Mouse (Mus musculus) limb, embryonic 11.5 days (tissue): ENCODE data around the gene Hapln2. TPM values are rescaled to one million over a fixed set of nuclear protein-coding genes. Genes with fewer than 3 reads are reported as not detected.
A peak's percentile ranks its signal among the peaks of the same experiment; 100 is the strongest.

Experiments
- ATAC-seq: fragments of 200-750 bp; cut with Nextera tagmentation; 2 replicates; pipeline ENCODE4 v1.8.0; 2017; ENCODE audit warnings: low read depth; ENCODE audit not compliant: insufficient number of reproducible peaks, low FRiP score, low TSS enrichment
- DNase-seq: peaks from one replicate; pipeline ENCODE4 v3.0.0-alpha.2; 2015; ENCODE audit warnings: low spot score
- H3K27ac ChIP-seq: fragments of 300-500 bp; sonication (generic); replicated peaks from 2 replicates; pipeline ENCODE4 v1.5.1; 2014; ENCODE audit warnings: low read depth, mild to moderate bottlenecking, low read length
- H3K27me3 ChIP-seq: fragments of 300-500 bp; sonication (generic); 2 replicates; pipeline ENCODE4 v1.6.1; 2014; ENCODE audit warnings: mild to moderate bottlenecking, low read length, mixed read lengths; ENCODE audit not compliant: control insufficient read depth, insufficient read depth
- H3K36me3 ChIP-seq: fragments of 300-500 bp; sonication (generic); 2 replicates; pipeline ENCODE4 v1.6.1; 2014; ENCODE audit warnings: mild to moderate bottlenecking, low read length, moderate library complexity, mixed read lengths; ENCODE audit not compliant: control insufficient read depth, insufficient read depth
- H3K4me1 ChIP-seq: fragments of 300-500 bp; sonication (generic); 2 replicates; pipeline ENCODE4 v1.6.1; 2014; ENCODE audit warnings: low read length, mixed read lengths; ENCODE audit not compliant: control insufficient read depth, insufficient read depth
- H3K4me2 ChIP-seq: fragments of 300-500 bp; sonication (generic); 2 replicates; pipeline ENCODE4 v1.6.1; 2014; ENCODE audit warnings: low read depth, mild to moderate bottlenecking, moderate library complexity; ENCODE audit not compliant: severe bottlenecking
- H3K4me3 ChIP-seq: fragments of 300-500 bp; sonication (generic); 2 replicates; pipeline ENCODE4 v1.5.1; 2014; ENCODE audit warnings: low read depth, low read length
- H3K9ac ChIP-seq: fragments of 300-500 bp; sonication (generic); 2 replicates; pipeline ENCODE4 v1.6.1; 2014; ENCODE audit warnings: mild to moderate bottlenecking, low read length
- H3K9me3 ChIP-seq: fragments of 300-500 bp; sonication (generic); 2 replicates; pipeline ENCODE4 v1.6.1; 2016; ENCODE audit warnings: low read length; ENCODE audit not compliant: control insufficient read depth
- WGBS: fragments of 180-500 bp; shearing (Covaris S2); extraction: QIAGEN DNeasy Blood & Tissue Kit; methylation state at CpG from one replicate; pipeline ENCODE4 v1.1.7; 2014; 5-methylcytosine and 5-hydroxymethylcytosine counted together
- polyA plus RNA-seq: library from polyadenylated mRNA; unstranded; fragments of >200 nt; fragmentation: Nextera tagmentation; extraction: Ambion mirVana; gene quantifications from 2 replicates; pipeline ENCODE4 v1.2.1, GENCODE M21; 2014

Hapln2 gene
- polyA plus RNA-seq, result 0.44 TPM in 1 of 2 replicates, not detected in the other

DNA sequence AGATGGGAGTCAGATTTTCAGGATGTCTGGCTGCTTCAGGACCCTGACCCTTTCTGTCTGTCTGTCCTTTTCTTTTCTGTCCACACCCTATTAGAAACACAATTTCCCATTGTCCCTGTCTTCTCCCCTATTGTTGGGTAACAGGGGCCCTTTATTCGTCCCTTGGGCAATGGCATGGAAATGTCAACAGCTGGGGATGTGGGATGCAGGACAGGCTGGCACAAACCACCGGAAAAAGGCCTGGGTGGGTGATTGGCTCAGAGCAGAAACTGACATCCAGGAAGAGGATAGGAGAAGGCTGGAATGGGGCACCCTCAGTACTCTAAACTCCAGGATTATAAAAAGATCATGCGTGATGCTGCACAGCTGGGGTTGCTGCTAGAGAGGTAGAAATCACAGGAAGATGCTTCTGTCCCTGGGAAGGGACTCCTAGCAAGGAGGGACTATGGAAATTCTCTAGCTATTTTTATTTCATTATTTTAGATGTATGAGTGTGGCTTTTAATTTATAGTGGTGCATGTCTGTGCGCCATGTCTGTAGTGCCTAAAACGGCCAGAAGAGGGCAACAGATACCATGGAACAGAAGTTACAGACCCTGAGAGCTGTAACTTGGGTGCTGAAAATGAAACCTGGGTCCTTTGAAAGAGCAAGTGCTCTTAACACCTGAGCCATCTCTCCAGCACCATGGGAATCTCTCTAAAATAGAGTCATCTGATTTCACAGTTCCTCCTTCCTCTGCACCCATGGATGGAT lies at the start of gene Hapln2:
Gene Hapln2 (minus strand): TSS at position 150 of the 753 bp plus-strand sequence.
- Histone ChIP-seq H3K9ac (no peak within 1 kb of the TSS), H3K4me1 (peaks cover 9% of the 10 kb centered on the region), H3K9me3 (peaks cover 4% of the 10 kb centered on the region; the same call in 1 of the 2 replicates), H3K27me3 (peaks cover 55% of the 10 kb centered on the region), H3K36me3 (no peaks in the 10 kb centered on the region), H3K4me2 (no peak within 1 kb of the TSS), H3K4me3 (no peak within 1 kb of the TSS), H3K27ac (no peak within 1 kb of the TSS)
- ATAC-seq, result no peak
- peak; percentile 35 for DNase-seq
- WGBS, result 63% methylated on average over 5 of the region's 5 CpGs

DNA sequence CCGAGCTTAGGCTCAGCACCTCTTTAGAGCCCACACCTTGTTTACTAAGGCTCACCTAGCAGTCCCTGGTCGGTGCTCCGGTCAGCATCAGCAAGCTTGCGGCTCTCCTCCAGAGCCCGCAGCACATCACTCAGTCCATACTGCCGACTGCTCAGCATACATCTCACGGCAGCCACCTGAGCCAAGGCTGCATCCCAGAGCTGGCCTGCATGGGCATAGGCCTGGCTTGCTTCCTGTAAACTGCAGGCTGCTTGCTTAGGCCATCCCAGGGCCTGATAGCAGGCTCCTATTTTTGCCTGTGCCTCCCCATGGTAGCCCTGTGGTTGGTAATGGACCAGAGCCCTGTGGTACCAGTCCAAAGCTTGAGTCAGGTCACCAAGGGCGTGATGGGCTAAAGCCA lies 47.4 kb upstream of the Hapln2 start:
- no peak overlapping the region for H3K4me3 ChIP-seq
- no peaks in the 10 kb centered on the region for H3K36me3 ChIP-seq
- no peaks in the 10 kb centered on the region for H3K27me3 ChIP-seq
- no peaks in the 10 kb centered on the region for H3K4me1 ChIP-seq
- H3K27ac ChIP-seq, result no peak overlapping the region
- H3K4me2 ChIP-seq, result no peak overlapping the region
- ATAC-seq (no peak), DNase-seq (no peak)
- no peak overlapping the region for H3K9ac ChIP-seq
- no peaks in the 10 kb centered on the region; the same call in 1 of the 2 replicates for H3K9me3 ChIP-seq
- 73% methylated on average over 8 of the region's 8 CpGs for WGBS

DNA sequence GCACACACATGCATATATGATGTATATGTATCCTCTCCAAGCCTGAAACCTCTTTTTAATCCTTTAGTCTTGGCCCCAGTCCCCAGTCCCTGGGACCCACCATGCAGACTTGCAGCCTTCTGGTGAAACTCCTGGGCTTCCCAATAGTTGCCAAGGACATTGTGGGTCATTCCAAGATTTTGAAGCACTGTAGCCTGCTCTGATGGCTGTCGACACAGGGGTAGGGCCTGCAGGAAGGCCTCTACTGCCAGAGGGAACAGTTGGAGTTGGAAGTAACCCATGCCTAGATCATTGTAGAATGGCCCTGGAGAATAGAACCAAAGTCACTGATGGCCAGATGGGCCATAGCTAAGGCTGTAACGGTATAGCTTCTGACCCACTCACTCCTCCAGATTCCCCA lies 47.0 kb upstream of the Hapln2 start:
- Histone ChIP-seq H3K9ac (no peak overlapping the region), H3K4me3 (no peak overlapping the region), H3K36me3 (no peaks in the 10 kb centered on the region), H3K9me3 (no peaks in the 10 kb centered on the region; the same call in 1 of the 2 replicates), H3K4me2 (no peak overlapping the region), H3K27ac (no peak overlapping the region), H3K4me1 (no peaks in the 10 kb centered on the region), H3K27me3 (no peaks in the 10 kb centered on the region)
- ATAC-seq (no peak), DNase-seq (no peak)
- WGBS, result 67% methylated on average over 2 of the region's 2 CpGs

DNA sequence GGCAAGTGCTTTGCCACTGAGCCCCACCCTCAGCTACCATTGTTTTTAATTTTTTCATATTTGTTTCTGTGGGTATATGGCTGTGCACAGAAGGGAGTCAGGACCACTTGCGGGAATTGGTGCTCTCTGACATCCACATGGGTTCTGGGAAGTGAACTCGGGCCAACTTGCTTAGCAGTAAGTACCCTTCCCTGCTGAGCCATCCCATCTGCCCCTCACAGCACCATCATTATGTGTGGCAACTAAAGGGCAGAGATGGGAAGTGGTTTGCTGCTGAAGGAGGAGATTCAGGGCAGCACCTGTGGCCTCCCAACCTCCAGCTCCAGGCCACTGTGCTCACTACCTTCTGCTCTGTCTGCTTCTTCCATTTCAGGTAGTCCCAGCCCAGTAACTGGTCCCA lies 46.2 kb upstream of the Hapln2 start:
- 73% methylated on average over 2 of the region's 2 CpGs for WGBS
- Histone ChIP-seq H3K9ac (no peak overlapping the region), H3K4me3 (no peak overlapping the region), H3K9me3 (no peaks in the 10 kb centered on the region; the same call in 1 of the 2 replicates), H3K4me1 (no peaks in the 10 kb centered on the region), H3K27ac (no peak overlapping the region), H3K36me3 (no peaks in the 10 kb centered on the region), H3K4me2 (no peak overlapping the region), H3K27me3 (no peaks in the 10 kb centered on the region)
- ATAC-seq (no peak), DNase-seq (no peak)

DNA sequence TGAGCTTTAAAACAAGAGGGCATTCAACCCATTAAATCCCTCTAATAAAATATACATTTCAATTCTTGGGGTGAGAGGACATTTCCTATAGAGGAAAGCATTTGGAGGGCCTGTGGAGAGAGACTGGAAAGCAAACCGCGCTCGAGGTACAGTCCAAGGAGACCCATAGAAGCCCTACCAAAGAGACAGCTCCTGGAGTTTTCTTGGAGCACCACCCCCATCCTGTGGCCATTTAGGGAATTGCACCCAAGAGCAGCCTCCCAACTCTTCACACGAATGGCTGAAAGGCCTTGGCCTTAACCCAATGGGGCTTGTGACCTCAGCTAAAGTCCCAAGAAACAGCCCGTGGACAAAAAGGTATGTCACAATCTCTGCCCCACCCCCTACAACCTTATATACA lies 44.4 kb upstream of the Hapln2 start:
- DNase-seq (peak; percentile 93), ATAC-seq (no peak)
- no peak overlapping the region for H3K4me3 ChIP-seq
- H3K4me2 ChIP-seq, result no peak overlapping the region
- WGBS, result 5% methylated on average over 5 of the region's 5 CpGs
- H3K36me3 ChIP-seq, result no peaks in the 10 kb centered on the region
- H3K9me3 ChIP-seq, result no peaks in the 10 kb centered on the region; the same call in 1 of the 2 replicates
- H3K27ac ChIP-seq, result no peak overlapping the region
- H3K9ac ChIP-seq, result no peak overlapping the region
- no peaks in the 10 kb centered on the region for H3K4me1 ChIP-seq
- no peaks in the 10 kb centered on the region for H3K27me3 ChIP-seq

DNA sequence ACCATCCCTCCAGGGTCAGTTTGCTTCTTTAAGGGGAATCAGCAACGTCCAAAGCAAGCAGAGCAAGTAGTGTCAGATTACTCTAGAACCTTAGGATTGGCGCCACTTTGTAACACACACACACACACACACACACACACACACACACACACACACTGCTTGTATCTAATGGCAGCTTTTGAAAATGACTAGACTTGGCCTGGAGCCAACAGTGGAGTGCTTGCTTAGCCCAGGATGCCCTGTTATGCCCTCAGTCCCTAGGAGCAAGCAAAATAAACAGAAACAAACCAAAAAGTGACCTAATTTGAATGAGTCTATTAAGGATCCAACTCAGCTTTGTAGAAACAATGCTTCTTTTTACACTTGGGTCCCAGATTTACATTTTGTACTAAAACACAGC lies 41.0 kb upstream of the Hapln2 start:
- no peak for DNase-seq
- H3K9ac ChIP-seq, result no peak overlapping the region
- H3K4me1 ChIP-seq, result no peaks in the 10 kb centered on the region
- no peaks in the 10 kb centered on the region for H3K36me3 ChIP-seq
- WGBS, result 34% methylated on average over 2 of the region's 2 CpGs
- no peaks in the 10 kb centered on the region for H3K27me3 ChIP-seq
- no peak overlapping the region for H3K4me2 ChIP-seq
- H3K9me3 ChIP-seq, result no peaks in the 10 kb centered on the region
- ATAC-seq, result no peak
- H3K27ac ChIP-seq, result no peak overlapping the region
- no peak overlapping the region for H3K4me3 ChIP-seq

DNA sequence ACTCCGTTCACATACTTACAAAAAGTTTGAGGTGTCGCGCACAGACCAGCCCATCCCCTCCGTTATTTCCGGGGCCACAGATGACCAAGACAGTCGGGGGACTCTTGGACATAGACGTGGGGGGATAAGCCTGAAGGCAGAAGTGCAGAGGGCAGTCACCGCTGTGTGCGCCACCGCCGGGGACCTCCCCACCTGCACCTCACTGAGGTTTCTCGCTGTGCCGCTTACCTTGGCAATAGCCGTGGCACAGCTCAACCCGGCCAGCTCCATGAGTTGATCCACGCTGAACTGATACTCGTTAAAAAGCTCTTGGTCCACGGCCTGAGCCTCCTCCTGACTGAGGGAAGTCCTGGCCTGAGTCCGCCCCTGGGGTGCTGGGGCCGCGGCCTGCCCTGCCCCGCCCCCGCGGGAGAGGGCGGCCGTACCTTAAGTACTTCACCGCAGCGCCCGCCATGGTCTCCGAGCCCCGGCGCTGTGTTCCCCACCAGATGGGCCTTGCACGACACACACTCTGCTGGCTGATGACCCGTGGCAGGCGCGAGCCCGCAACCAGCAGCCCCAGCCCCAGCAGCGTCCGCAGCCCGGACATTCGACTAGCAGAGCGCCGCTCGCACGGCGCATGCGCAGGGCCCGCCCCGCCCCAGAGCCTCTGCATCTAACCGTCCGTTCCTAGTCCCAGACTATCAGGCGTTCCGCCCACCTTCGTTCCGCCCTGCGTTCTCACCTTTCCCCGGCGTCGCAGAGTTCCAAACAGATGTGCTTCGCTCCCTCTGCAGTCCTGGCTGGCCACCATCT lies 30.7 kb upstream of the Hapln2 start, which contains the start of gene Naxe:
Gene Naxe (minus strand): TSS at position 594 of the 795 bp plus-strand sequence.
- peak within 1 kb of the TSS; percentile 62 for H3K27ac ChIP-seq
- H3K4me3 ChIP-seq, result peak within 1 kb of the TSS; percentile 93
- ATAC-seq (peak; percentile 90), DNase-seq (peak; percentile 94)
- H3K4me1 ChIP-seq, result peaks cover 8% of the 10 kb centered on the region
- H3K27me3 ChIP-seq, result no peaks in the 10 kb centered on the region
- no peaks in the 10 kb centered on the region for H3K9me3 ChIP-seq
- H3K4me2 ChIP-seq, result peak within 1 kb of the TSS; percentile 81
- peaks cover 8% of the 10 kb centered on the region; the same call in 1 of the 2 replicates for H3K36me3 ChIP-seq
- WGBS, result 1% methylated on average over 58 of the region's 60 CpGs
- H3K9ac ChIP-seq, result peak within 1 kb of the TSS; percentile 85

DNA sequence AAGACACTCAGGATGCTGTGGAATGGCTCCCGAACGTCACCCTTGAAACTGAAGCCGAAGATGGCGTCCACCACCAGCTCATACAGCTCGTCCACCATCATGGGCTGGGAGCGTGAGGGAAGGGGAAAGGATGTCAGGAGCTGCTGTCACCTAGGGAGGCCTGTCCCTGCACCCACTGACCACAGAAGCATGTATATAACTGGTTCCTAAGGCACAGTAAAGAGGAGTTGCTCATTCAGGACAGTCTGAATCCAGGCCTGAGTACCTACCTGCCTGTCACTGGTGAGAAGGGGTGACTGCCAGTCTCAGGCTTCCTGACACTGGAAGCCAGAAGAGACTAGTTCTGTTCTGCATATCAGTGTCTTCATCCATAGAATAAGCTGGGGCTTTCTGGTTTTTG lies 29.6 kb upstream of the Hapln2 start:
- Histone ChIP-seq H3K27ac (no peak overlapping the region), H3K4me2 (peak overlapping the region; percentile 81; the same call in 1 of the 2 replicates), H3K9ac (no peak overlapping the region), H3K9me3 (no peaks in the 10 kb centered on the region), H3K4me1 (peaks cover 8% of the 10 kb centered on the region), H3K4me3 (no peak overlapping the region; the same call in 1 of the 2 replicates), H3K36me3 (peaks cover 15% of the 10 kb centered on the region; the same call in 1 of the 2 replicates), H3K27me3 (no peaks in the 10 kb centered on the region)
- WGBS, result 88% methylated on average over 6 of the region's 6 CpGs
- ATAC-seq (no peak), DNase-seq (no peak)
